Mouse (Mus musculus) limb, embryonic 12.5 days (tissue): ENCODE measurements around the gene Dock4. TPM values are rescaled to one million over a fixed set of nuclear protein-coding genes. Genes with fewer than 3 reads are reported as not detected.

Experiments
- ATAC-seq: fragments of 200-750 bp; cut with Nextera tagmentation; 2 replicates; pipeline ENCODE4 v1.8.0; 2017; ENCODE audit warnings: low read depth, moderate TSS enrichment; ENCODE audit not compliant: insufficient number of reproducible peaks, insufficient read depth, low FRiP score, low TSS enrichment
- H3K27ac ChIP-seq: fragments of 300-500 bp; sonication (generic); 2 replicates; pipeline ENCODE4 v1.5.1; 2016; ENCODE audit warnings: mild to moderate bottlenecking, moderate library complexity
- H3K27me3 ChIP-seq: fragments of 300-500 bp; sonication (generic); 2 replicates; pipeline ENCODE4 v1.6.1; 2016; ENCODE audit warnings: mild to moderate bottlenecking, moderate library complexity
- H3K36me3 ChIP-seq: fragments of 300-500 bp; sonication (generic); 2 replicates; pipeline ENCODE4 v1.6.1; 2016; ENCODE audit warnings: mild to moderate bottlenecking, moderate library complexity
- H3K4me1 ChIP-seq: fragments of 300-500 bp; sonication (generic); replicated peaks from 2 replicates; pipeline ENCODE4 v1.6.1; 2016
- H3K4me2 ChIP-seq: fragments of 300-500 bp; sonication (generic); 2 replicates; pipeline ENCODE4 v1.6.1; 2016; ENCODE audit warnings: mild to moderate bottlenecking, moderate library complexity
- H3K4me3 ChIP-seq: fragments of 300-500 bp; sonication (generic); replicated peaks from 2 replicates; pipeline ENCODE4 v1.5.1; 2016; ENCODE audit warnings: mild to moderate bottlenecking
- H3K9ac ChIP-seq: fragments of 300-500 bp; sonication (generic); replicated peaks from 2 replicates; pipeline ENCODE4 v1.6.1; 2016; ENCODE audit warnings: mild to moderate bottlenecking, moderate library complexity
- H3K9me3 ChIP-seq: fragments of 300-500 bp; sonication (generic); 2 replicates; pipeline ENCODE4 v1.6.1; 2016; ENCODE audit warnings: mild to moderate bottlenecking, moderate library complexity
- WGBS: fragments of 180-500 bp; shearing (Covaris S2); methylation state at CpG from one replicate; pipeline ENCODE4 v1.1.7; 2016; 5-methylcytosine and 5-hydroxymethylcytosine counted together
- polyA plus RNA-seq: library from polyadenylated mRNA; unstranded; fragments of >200 nt; fragmentation: Nextera tagmentation; extraction: Ambion mirVana; gene quantifications from 2 replicates; pipeline ENCODE4 v1.2.1, GENCODE M21; 2016

Dock4 gene
- polyA plus RNA-seq, 1 experiment from 2014 or later = 24.9 TPM

DNA sequence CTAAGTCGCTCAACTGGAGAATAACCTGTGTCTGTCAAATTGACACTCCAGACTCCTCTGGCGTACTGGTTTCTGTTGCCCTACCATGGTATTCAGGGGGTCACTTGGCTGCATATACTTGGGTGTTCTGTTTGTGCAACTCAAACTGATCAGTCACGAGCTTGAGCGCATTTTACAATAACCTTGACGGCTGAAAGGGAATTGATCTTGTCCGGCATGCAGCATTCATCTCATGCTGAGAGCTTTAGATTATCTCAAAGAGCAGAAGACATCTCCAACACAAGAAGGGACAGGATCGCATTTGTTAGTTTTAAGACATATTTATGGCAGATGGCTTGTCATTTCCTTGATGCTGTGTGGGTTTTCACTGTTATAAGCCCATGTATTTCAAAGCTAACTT, 67.2 kb downstream of the Dock4 start:
- no peaks in the 10 kb centered on the region for H3K36me3 ChIP-seq
- H3K27me3 ChIP-seq = peaks cover 6% of the 10 kb centered on the region; the same call in 1 of the 2 replicates
- 82% methylated on average over 7 of the region's 7 CpGs for WGBS
- no peak overlapping the region for H3K4me2 ChIP-seq
- H3K4me3 ChIP-seq = no peak overlapping the region
- H3K4me1 ChIP-seq = peaks cover 22% of the 10 kb centered on the region
- no peak overlapping the region for H3K27ac ChIP-seq
- no peak for ATAC-seq
- no peaks in the 10 kb centered on the region for H3K9me3 ChIP-seq
- H3K9ac ChIP-seq = no peak overlapping the region

DNA sequence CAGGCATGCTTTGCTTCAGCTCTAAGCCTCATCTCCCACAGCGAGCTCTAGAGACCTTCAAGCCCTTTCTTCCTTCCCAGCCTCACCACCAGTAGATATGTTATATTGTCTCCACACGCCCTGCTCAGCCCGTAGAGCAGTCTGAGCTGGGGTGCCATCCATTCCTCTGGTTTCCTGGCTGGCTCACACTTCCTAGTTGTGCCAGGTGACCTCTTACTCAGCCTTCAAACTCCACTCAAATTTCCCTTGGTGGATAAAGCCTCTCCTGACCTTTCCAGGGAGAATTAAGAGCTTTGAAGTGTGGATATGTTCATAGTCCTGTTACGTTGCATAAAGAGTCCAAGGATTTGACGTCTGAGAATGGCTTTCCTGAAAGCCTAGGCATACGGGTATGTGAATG, 68.3 kb downstream of the Dock4 start:
- Histone ChIP-seq H3K4me2 (no peak overlapping the region), H3K27me3 (peaks cover 6% of the 10 kb centered on the region; the same call in 1 of the 2 replicates), H3K9ac (no peak overlapping the region), H3K36me3 (no peaks in the 10 kb centered on the region), H3K4me3 (no peak overlapping the region), H3K4me1 (peaks cover 19% of the 10 kb centered on the region), H3K27ac (no peak overlapping the region), H3K9me3 (no peaks in the 10 kb centered on the region)
- ATAC-seq = no peak
- 57% methylated on average over 6 of the region's 6 CpGs for WGBS

DNA sequence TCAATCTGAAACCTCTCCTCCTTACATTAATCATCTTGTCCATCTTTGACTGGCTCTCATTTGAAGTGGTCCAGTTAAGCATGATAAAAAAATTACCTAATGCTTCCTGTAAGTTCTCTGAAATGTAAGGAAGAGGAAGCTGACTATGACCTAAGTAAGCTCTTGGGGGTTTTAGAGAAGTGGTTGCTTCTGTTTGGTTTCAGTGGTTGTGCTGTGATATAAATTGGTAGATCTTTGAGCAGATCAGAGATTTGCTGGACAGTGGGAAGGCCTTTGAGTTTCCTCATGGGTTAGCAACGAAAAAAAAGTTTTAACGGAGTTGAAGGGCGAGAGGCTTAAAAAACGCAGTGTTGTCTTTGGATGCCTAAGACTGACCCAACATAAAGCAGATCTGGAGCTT, 76.7 kb downstream of the Dock4 start:
- 91% methylated on average over 4 of the region's 4 CpGs for WGBS
- H3K9ac ChIP-seq = no peak overlapping the region
- H3K36me3 ChIP-seq = no peaks in the 10 kb centered on the region
- ATAC-seq = no peak
- no peak overlapping the region for H3K4me2 ChIP-seq
- H3K4me3 ChIP-seq = no peak overlapping the region
- H3K27me3 ChIP-seq = no peaks in the 10 kb centered on the region
- H3K9me3 ChIP-seq = no peaks in the 10 kb centered on the region
- H3K4me1 ChIP-seq = no peaks in the 10 kb centered on the region
- no peak overlapping the region for H3K27ac ChIP-seq

DNA sequence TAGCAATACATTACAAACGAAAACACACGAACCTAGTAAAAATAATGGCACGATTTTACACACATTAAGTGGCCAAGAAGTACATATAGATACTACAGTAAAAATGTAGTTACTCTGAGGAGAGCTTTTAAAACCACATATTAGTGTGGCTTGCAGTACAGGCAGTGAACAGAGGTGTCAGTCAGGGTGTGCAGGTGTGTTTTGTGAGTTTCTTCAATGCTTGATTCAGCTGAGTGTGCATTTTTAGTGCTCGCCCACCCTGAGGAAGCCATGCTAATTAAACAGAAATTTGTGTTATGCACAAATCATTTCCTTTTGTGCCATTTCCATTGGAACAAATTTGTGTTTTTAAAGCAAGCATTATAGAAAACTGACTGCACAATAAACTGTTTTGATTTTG, 77.3 kb downstream of the Dock4 start:
- ATAC-seq = no peak
- no peaks in the 10 kb centered on the region for H3K27me3 ChIP-seq
- H3K4me2 ChIP-seq = no peak overlapping the region
- no peaks in the 10 kb centered on the region for H3K4me1 ChIP-seq
- H3K9ac ChIP-seq = no peak overlapping the region
- 80% methylated on average over 4 of the region's 4 CpGs for WGBS
- no peaks in the 10 kb centered on the region for H3K36me3 ChIP-seq
- H3K9me3 ChIP-seq = no peaks in the 10 kb centered on the region
- no peak overlapping the region for H3K27ac ChIP-seq
- no peak overlapping the region for H3K4me3 ChIP-seq

DNA sequence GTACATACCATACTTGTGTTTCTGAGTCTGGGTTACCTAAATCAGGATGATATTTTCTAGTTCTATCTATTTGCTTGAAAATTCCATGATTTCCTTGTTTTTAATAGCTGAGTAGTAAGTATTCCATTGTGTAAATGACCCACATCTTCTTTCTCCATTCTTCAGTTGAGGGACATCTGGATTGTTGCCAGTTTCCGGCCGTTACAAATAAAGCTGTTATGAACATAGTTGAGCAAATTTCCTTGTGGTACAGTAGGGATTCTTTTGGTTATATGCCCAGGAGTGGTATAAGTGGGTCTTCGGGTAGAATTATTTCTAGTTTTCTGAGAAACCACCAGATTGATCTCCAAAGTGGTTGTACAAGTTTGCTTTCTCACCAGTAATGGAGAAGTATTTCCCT, 79.3 kb downstream of the Dock4 start:
- Histone ChIP-seq H3K27me3 (no peaks in the 10 kb centered on the region), H3K27ac (no peak overlapping the region), H3K4me3 (no peak overlapping the region), H3K9me3 (no peaks in the 10 kb centered on the region), H3K4me1 (no peaks in the 10 kb centered on the region), H3K9ac (no peak overlapping the region), H3K36me3 (no peaks in the 10 kb centered on the region), H3K4me2 (no peak overlapping the region)
- WGBS = 88% methylated on average over 3 of the region's 3 CpGs
- no peak for ATAC-seq

DNA sequence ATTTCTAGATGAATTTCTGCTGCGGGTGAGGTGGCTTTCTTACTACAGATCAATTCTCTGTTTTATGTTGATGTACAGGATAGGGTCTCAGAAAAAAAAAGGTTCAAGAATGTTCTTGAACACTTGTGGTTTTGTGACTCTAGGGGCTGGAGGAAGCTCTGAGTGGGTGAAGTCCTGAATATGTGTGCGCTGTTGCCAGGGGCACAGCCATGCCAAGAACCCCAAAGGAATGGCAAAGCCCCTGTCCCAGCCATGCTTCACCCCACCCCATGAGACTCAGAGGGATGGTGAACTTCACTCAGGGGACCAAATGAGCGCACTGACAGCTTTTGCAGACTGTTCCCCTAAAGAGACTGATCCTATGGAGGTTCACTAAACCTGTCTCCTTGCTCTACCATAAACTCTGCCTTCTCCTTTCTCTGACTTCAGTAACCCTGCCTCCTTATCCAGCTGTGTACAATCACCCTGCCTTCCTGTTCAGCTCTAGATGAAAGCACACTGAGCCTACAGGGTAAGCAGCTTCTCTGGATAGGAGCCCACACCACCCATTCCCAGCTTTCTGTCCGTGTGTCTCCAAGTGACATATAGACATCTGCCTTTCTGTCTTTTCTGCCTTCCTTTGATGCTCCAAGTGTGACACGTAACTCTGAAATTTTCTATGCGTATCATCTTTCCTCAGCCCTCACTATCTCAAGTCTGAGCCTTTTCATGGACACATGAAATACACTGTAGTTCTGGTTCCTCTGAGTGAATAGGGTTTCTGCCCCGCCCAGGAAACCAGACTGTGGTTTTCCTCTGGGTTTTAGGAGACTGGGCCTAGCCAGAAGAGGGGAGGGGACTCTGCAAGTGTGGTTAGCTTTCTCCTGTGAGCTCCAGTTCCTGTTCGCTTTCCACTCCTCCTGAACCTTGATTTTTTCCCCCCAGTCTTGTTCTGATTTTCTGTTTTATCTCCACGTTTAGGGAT, 90.2 kb downstream of the Dock4 start:
- 81% methylated on average over 9 of the region's 9 CpGs for WGBS
- no peaks in the 10 kb centered on the region for H3K9me3 ChIP-seq
- H3K4me1 ChIP-seq = no peaks in the 10 kb centered on the region; the same call in none of the 2 replicates
- no peaks in the 10 kb centered on the region for H3K27me3 ChIP-seq
- no peak overlapping the region for H3K4me2 ChIP-seq
- no peak for ATAC-seq
- H3K4me3 ChIP-seq = no peak overlapping the region
- H3K36me3 ChIP-seq = no peaks in the 10 kb centered on the region
- no peak overlapping the region for H3K27ac ChIP-seq
- no peak overlapping the region for H3K9ac ChIP-seq

DNA sequence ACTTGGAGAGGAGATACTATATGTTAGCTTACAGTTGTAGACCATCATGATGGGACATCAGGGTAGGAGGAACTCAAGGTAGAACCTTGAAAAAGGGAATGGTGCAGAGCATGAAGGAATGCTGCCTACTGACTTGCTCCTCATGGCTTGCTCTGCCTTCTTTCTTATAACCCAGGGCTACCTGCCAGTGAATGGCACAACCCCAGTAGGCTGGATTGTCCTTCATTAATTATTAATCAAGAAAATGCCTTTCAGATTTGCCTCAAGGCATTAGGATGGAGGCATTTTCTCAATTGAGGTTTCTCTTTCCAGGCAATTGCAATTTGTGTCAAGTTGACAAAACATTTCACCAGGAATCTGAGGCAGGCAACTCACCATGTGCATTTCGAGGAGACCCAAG, 92.1 kb downstream of the Dock4 start:
- no peaks in the 10 kb centered on the region for H3K27me3 ChIP-seq
- H3K9ac ChIP-seq = no peak overlapping the region
- no peak overlapping the region for H3K27ac ChIP-seq
- WGBS = 89% methylated on average over 1 of the region's 1 CpGs
- H3K4me3 ChIP-seq = no peak overlapping the region
- ATAC-seq = no peak
- H3K4me2 ChIP-seq = no peak overlapping the region
- H3K4me1 ChIP-seq = no peaks in the 10 kb centered on the region; the same call in none of the 2 replicates
- no peaks in the 10 kb centered on the region for H3K36me3 ChIP-seq
- no peaks in the 10 kb centered on the region for H3K9me3 ChIP-seq

DNA sequence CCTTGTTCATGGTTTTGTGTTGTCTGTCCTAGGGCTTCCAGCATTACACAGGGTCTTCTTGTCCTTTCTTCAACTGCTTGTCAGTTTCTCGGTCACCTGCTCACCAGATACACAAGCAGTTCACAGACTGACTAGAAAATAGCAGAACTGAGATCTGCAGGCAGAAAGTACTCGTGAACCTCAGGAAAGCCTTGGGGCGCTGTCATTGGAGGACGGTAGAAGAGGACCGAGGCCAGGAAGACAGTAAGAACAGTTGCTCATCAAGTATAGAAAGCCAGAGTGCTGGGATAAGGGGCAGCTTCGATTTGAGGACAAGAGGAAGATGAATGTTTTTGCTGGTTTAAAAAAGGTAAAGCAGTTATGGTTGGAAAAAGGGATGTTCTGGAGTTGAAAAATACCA, 92.6 kb downstream of the Dock4 start:
- no peak overlapping the region for H3K27ac ChIP-seq
- H3K27me3 ChIP-seq = no peaks in the 10 kb centered on the region
- no peak overlapping the region for H3K4me3 ChIP-seq
- H3K4me2 ChIP-seq = no peak overlapping the region
- no peaks in the 10 kb centered on the region for H3K9me3 ChIP-seq
- WGBS = 82% methylated on average over 6 of the region's 6 CpGs
- no peak for ATAC-seq
- no peak overlapping the region for H3K9ac ChIP-seq
- H3K4me1 ChIP-seq = no peaks in the 10 kb centered on the region; the same call in none of the 2 replicates
- no peaks in the 10 kb centered on the region for H3K36me3 ChIP-seq

DNA sequence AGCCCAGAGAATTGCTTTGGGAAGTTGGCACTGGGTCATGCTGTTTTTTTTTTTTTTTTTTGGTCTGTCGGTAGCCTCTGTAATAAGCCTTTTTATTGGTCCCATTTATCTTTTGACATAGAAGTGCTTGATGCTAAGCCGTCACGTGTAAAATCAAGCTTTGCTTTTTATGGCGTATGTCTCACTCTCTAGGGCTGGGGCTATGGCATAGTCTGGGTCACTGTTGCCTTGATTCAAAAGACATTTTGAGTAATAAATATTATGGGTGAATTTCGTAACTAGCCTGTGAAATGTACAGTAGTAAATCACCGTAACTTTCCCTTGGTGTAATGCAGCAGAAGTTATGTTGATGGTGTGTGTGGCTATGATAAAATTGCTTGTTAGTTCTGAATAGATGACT, 93.0 kb downstream of the Dock4 start:
- H3K9me3 ChIP-seq = no peaks in the 10 kb centered on the region
- no peak overlapping the region for H3K9ac ChIP-seq
- WGBS = 46% methylated on average over 6 of the region's 6 CpGs
- no peak overlapping the region for H3K4me2 ChIP-seq
- no peak overlapping the region for H3K4me3 ChIP-seq
- no peak for ATAC-seq
- H3K27ac ChIP-seq = no peak overlapping the region
- no peaks in the 10 kb centered on the region; the same call in none of the 2 replicates for H3K4me1 ChIP-seq
- no peaks in the 10 kb centered on the region for H3K36me3 ChIP-seq
- no peaks in the 10 kb centered on the region for H3K27me3 ChIP-seq

DNA sequence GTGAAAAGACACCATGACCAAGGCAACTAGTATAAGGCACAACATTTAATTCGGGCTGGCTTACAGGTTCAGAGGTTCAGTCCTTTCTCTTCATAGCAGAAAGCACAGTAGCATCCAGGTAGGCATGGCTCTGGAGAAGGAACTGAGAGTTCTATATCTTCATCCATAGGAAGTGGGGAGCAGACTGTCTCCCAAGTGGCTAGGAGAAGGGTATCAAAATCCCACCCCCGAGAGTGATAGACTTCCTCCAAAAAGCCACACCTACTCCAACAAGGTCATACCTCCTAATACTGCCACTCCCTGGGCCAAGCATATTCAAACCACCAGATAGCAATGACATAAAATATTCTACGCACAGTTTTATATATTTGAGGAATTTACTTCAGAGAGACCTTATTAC, 98.5 kb downstream of the Dock4 start:
- Histone ChIP-seq H3K9ac (no peak overlapping the region), H3K4me1 (no peaks in the 10 kb centered on the region), H3K36me3 (no peaks in the 10 kb centered on the region), H3K27me3 (no peaks in the 10 kb centered on the region), H3K9me3 (no peaks in the 10 kb centered on the region), H3K4me3 (no peak overlapping the region), H3K27ac (no peak overlapping the region), H3K4me2 (no peak overlapping the region)
- 86% methylated on average over 3 of the region's 3 CpGs for WGBS
- no peak for ATAC-seq

DNA sequence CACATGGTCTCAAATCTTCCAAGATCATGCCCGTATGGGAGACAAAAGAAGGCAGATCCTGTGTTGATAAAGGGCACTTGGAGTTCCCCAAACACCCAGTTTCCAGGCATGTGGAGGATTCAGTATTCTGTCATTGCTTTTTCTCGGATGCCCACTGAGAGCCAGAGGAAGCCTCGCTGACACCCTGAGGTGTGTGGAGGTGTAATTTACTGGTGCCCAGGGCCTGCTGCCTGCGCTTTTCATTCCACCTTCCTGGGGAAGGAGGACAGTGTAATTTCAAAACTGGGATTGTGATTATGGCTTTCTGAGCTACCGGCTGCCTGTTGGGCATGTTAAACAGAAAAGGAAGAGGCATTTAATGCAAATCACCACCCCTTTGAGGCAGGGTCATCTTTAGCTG, 101.1 kb downstream of the Dock4 start:
- Histone ChIP-seq H3K27ac (no peak overlapping the region), H3K4me3 (no peak overlapping the region), H3K9me3 (no peaks in the 10 kb centered on the region), H3K4me2 (no peak overlapping the region), H3K4me1 (no peaks in the 10 kb centered on the region), H3K36me3 (no peaks in the 10 kb centered on the region), H3K9ac (no peak overlapping the region), H3K27me3 (no peaks in the 10 kb centered on the region)
- WGBS = 47% methylated on average over 5 of the region's 5 CpGs
- ATAC-seq = no peak

DNA sequence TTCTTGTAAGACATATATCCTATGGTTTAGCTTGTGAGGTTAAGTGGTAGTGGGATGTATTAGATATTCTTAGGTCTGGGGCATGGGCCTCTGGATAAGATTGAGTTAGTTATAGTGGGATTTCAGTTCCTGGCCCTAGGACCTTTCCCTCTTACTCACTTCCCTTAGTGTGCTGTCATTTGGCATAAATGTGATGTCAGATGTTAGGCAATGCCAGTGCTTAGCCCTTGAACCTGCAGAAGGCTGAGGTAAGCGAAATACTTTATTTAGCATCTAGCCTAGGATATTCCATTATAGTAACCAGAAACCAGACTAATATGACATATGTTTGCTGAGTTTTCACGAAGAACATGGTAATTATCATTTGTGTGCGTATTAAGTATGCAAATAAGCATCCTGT, 105.6 kb downstream of the Dock4 start:
- ATAC-seq = no peak
- no peaks in the 10 kb centered on the region for H3K36me3 ChIP-seq
- H3K9me3 ChIP-seq = no peaks in the 10 kb centered on the region
- H3K4me3 ChIP-seq = no peak overlapping the region
- no peak overlapping the region for H3K27ac ChIP-seq
- no peak overlapping the region for H3K4me2 ChIP-seq
- 92% methylated on average over 3 of the region's 3 CpGs for WGBS
- no peaks in the 10 kb centered on the region for H3K4me1 ChIP-seq
- H3K9ac ChIP-seq = no peak overlapping the region
- H3K27me3 ChIP-seq = no peaks in the 10 kb centered on the region
